In the genomic region with DNA sequence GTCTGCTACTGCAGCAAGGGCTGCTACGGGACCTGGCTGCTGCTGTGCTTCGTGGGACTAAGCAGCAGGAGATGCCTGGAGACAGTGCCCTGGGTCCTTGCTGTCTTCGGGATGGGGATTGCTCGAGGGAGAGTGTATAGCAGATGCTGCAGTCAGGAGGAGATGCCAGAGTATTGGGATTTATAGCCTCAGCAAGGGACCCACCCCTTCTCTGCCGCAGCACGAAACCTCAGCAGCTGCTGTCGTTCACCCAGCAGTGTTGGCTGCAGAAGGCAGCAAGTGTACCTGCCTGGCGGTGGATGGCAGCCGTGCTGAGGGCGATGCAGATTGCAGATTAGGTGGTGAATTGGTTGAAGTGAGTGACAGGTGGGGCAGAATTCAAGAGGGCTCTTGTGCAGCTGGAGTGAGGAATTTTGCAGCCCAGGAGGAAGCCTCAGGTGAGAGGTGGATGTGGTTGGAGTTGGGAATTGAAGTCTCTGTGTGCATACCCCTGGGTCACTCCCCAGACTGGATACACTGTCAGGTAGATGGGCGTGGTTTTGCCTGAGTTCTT, we compare ENCODE assay signal across 14 mouse cellular contexts. TPM values are rescaled to one million over a fixed set of nuclear protein-coding genes. Genes with fewer than 3 reads are reported as not detected.
A peak's percentile ranks its signal among the peaks of the same experiment; 100 is the strongest.
DNase-seq lines count a peak whose midpoint lies in the region; ATAC-seq and TF ChIP-seq lines count a peak whose summit lies in the region.
"Had no signal": no experiment of that assay in that cellular context is flagged by ENCODE, and none has a peak within 500 bp of the region (broad histone marks: within the 10 kb centered on the region; RNA-seq: fewer than 3 reads in every experiment).

No protein-coding gene starts in this region.

- WGBS in forebrain, postnatal 0 days = 79% methylated on average over 11 of the region's 11 CpGs
- 88% methylated on average over 11 of the region's 11 CpGs for WGBS in forebrain, embryonic 14.5 days
- 79% methylated on average over 11 of the region's 11 CpGs for WGBS in lung, postnatal 0 days
- 63% methylated on average over 11 of the region's 11 CpGs for WGBS in intestine, embryonic 14.5 days
- whole genome bisulfite sequencing in olfactory bulb, adult 2 months = 50% methylated on average over 11 of the region's 11 CpGs
- WGBS in liver, embryonic 11.5 days = 90% methylated on average over 11 of the region's 11 CpGs

- no peak for TF ChIP-seq POLR2A in olfactory bulb, adult 2 months (IDR thresholded peaks at IDR 0.05; ENCODE audit: insufficient read depth, low read depth, low read length)

- peaks cover 19% of the 10 kb centered on the region for H3K36me3 ChIP-seq in forebrain, postnatal 0 days (ENCODE audit: insufficient read depth)
- H3K36me3 ChIP-seq in forebrain, embryonic 14.5 days (ENCODE audit: control insufficient read depth, insufficient read depth, low read length) = peaks cover 43% of the 10 kb centered on the region
- peaks cover 12% of the 10 kb centered on the region; the same call in 1 of the 2 replicates for H3K36me3 ChIP-seq in lung, postnatal 0 days (ENCODE audit: insufficient read depth, low read length)
- peaks cover 51% of the 10 kb centered on the region for H3K36me3 ChIP-seq in intestine, embryonic 14.5 days (ENCODE audit: control insufficient read depth, insufficient read depth, low read length)
- peaks cover 23% of the 10 kb centered on the region for H3K36me3 ChIP-seq in liver, embryonic 11.5 days (ENCODE audit: control insufficient read depth, insufficient read depth, low read length)

- no peak overlapping the region for H3K4me2 ChIP-seq in forebrain, postnatal 0 days (ENCODE audit: low read depth)
- no peak overlapping the region for H3K4me2 ChIP-seq in forebrain, embryonic 14.5 days (ENCODE audit: low read length)
- H3K4me2 ChIP-seq in lung, postnatal 0 days (replicated peaks; ENCODE audit: low read depth, low read length) = no peak overlapping the region
- no peak overlapping the region for H3K4me2 ChIP-seq in intestine, embryonic 14.5 days (ENCODE audit: low read length)
- no peak overlapping the region for H3K4me2 ChIP-seq in liver, embryonic 11.5 days
- H3K4me2 ChIP-seq: liver, embryonic 12.5 days; midbrain, embryonic 12.5 days had no signal

- H3K9me3 ChIP-seq in forebrain, postnatal 0 days (ENCODE audit: low read length) = no peaks in the 10 kb centered on the region
- no peaks in the 10 kb centered on the region for H3K9me3 ChIP-seq in forebrain, embryonic 14.5 days (replicated peaks; ENCODE audit: control insufficient read depth, low read length)
- H3K9me3 ChIP-seq in lung, postnatal 0 days (ENCODE audit: low read length) = no peaks in the 10 kb centered on the region
- no peaks in the 10 kb centered on the region for H3K9me3 ChIP-seq in intestine, embryonic 14.5 days (ENCODE audit: control insufficient read depth, low read length)
- no peaks in the 10 kb centered on the region for H3K9me3 ChIP-seq in liver, embryonic 11.5 days (ENCODE audit: control insufficient read depth, low read length)
- H3K9me3 ChIP-seq: liver, embryonic 12.5 days; midbrain, embryonic 12.5 days had no signal

- no peaks in the 10 kb centered on the region for H3K27me3 ChIP-seq in forebrain, postnatal 0 days (ENCODE audit: insufficient read depth, low read length)
- no peaks in the 10 kb centered on the region for H3K27me3 ChIP-seq in forebrain, embryonic 14.5 days (replicated peaks; ENCODE audit: control insufficient read depth, insufficient read depth, low read length)
- H3K27me3 ChIP-seq in lung, postnatal 0 days (replicated peaks; ENCODE audit: insufficient read depth, low read length) = no peaks in the 10 kb centered on the region
- no peaks in the 10 kb centered on the region for H3K27me3 ChIP-seq in intestine, embryonic 14.5 days (replicated peaks; ENCODE audit: control insufficient read depth, insufficient read depth, low read length)
- no peaks in the 10 kb centered on the region for H3K27me3 ChIP-seq in liver, embryonic 11.5 days (replicated peaks; ENCODE audit: control insufficient read depth, insufficient read depth, low read length)
- H3K27me3 ChIP-seq: liver, embryonic 12.5 days; midbrain, embryonic 12.5 days had no signal

- 0 out of 2 replicates have a peak overlapping the region, but pooled peaks have one; percentile 29 for H3K27ac ChIP-seq in forebrain, postnatal 0 days (ENCODE audit: low read depth, low read length)
- no peak overlapping the region for H3K27ac ChIP-seq in forebrain, embryonic 14.5 days (ENCODE audit: low read depth, low read length)
- H3K27ac ChIP-seq in lung, postnatal 0 days (ENCODE audit: low read length) = no peak overlapping the region
- H3K27ac ChIP-seq in intestine, embryonic 14.5 days (ENCODE audit: low read depth) = peak overlapping the region; percentile 29; the same call in 1 of the 2 replicates
- H3K27ac ChIP-seq in olfactory bulb, adult 2 months (ENCODE audit: insufficient read depth, low read depth, low read length) = 0 out of 2 replicates have a peak overlapping the region, but pooled peaks have one; percentile 5
- no peak overlapping the region for H3K27ac ChIP-seq in liver, embryonic 11.5 days (ENCODE audit: low read depth, low read length)
- H3K27ac ChIP-seq: liver, embryonic 12.5 days; midbrain, embryonic 12.5 days had no signal

- ATAC-seq in forebrain, postnatal 0 days = no peak
- no peak for ATAC-seq in forebrain, embryonic 14.5 days
- ATAC-seq in lung, postnatal 0 days = peak; percentile 57; the same call in 1 of the 2 replicates
- no peak for ATAC-seq in intestine, embryonic 14.5 days (replicated peaks; ENCODE audit: low FRiP score, low TSS enrichment, low read depth)
- no peak for ATAC-seq in liver, embryonic 11.5 days (replicated peaks; ENCODE audit: low FRiP score)
- ATAC-seq: liver, embryonic 12.5 days had no signal

- TF ChIP-seq EP300 in lung, postnatal 0 days (IDR thresholded peaks at IDR 0.05) = no peak

- no peak for DNase-seq in forebrain, postnatal 0 days
- DNase-seq in forebrain, embryonic 14.5 days (ENCODE audit: low spot score) = no peak
- peak; percentile 47 for DNase-seq in lung, postnatal 0 days (ENCODE audit: low spot score)
- DNase-seq in lung, postnatal 25 days (ENCODE audit: low spot score) = no peak
- no peak for DNase-seq in intestine, embryonic 14.5 days (ENCODE audit: low spot score)
- DNase-seq in liver, embryonic 11.5 days (ENCODE audit: low spot score) = no peak
- DNase-seq in layer of hippocampus, adult 11-12 months (ENCODE audit: low spot score) = no peak
- DNase-seq: cerebellum, postnatal 14 days; retina, postnatal 1 day; thymus, postnatal 25 days had no signal

- H3K9ac ChIP-seq in forebrain, postnatal 0 days = no peak overlapping the region
- no peak overlapping the region for H3K9ac ChIP-seq in forebrain, embryonic 14.5 days (ENCODE audit: low read length)
- H3K9ac ChIP-seq in lung, postnatal 0 days (replicated peaks; ENCODE audit: low read depth) = no peak overlapping the region
- no peak overlapping the region for H3K9ac ChIP-seq in intestine, embryonic 14.5 days (ENCODE audit: low read length)
- no peak overlapping the region for H3K9ac ChIP-seq in liver, embryonic 11.5 days (ENCODE audit: low read depth, low read length)
- H3K9ac ChIP-seq: liver, embryonic 12.5 days; midbrain, embryonic 12.5 days had no signal

- H3K4me1 ChIP-seq in forebrain, postnatal 0 days (ENCODE audit: insufficient read depth) = peaks cover 7% of the 10 kb centered on the region; the same call in 1 of the 2 replicates
- H3K4me1 ChIP-seq in forebrain, embryonic 14.5 days (ENCODE audit: control insufficient read depth, insufficient read depth, low read length) = 0 out of 2 replicates have a peak, but pooled peaks cover 3% of the 10 kb centered on the region
- no peaks in the 10 kb centered on the region for H3K4me1 ChIP-seq in lung, postnatal 0 days (ENCODE audit: insufficient read depth, low read depth, low read length)
- peaks cover 14% of the 10 kb centered on the region; the same call in 1 of the 2 replicates for H3K4me1 ChIP-seq in intestine, embryonic 14.5 days (replicated peaks; ENCODE audit: control insufficient read depth, insufficient read depth, low read length)
- peaks cover 24% of the 10 kb centered on the region for H3K4me1 ChIP-seq in olfactory bulb, adult 2 months (ENCODE audit: control insufficient read depth, insufficient read depth, low read length)
- H3K4me1 ChIP-seq in liver, embryonic 11.5 days (replicated peaks; ENCODE audit: control insufficient read depth, insufficient read depth, low read length) = peaks cover 24% of the 10 kb centered on the region

- no peak for TF ChIP-seq CTCF in forebrain, postnatal 0 days (IDR thresholded peaks at IDR 0.05; ENCODE audit: low read depth)
- TF ChIP-seq CTCF in lung, postnatal 0 days (IDR thresholded peaks at IDR 0.05) = 0 out of 2 replicates have a peak, but pooled peaks have one; percentile 16
- no peak for TF ChIP-seq CTCF in olfactory bulb, adult 2 months (IDR thresholded peaks at IDR 0.05; ENCODE audit: insufficient read depth, low read depth, low read length)

- H3K4me3 ChIP-seq in forebrain, postnatal 0 days (ENCODE audit: low read depth, low read length) = no peak overlapping the region
- H3K4me3 ChIP-seq in forebrain, embryonic 14.5 days (ENCODE audit: low read depth, low read length) = no peak overlapping the region
- H3K4me3 ChIP-seq in lung, postnatal 0 days (ENCODE audit: low read depth, low read length) = no peak overlapping the region
- H3K4me3 ChIP-seq in intestine, embryonic 14.5 days (ENCODE audit: low read depth, low read length) = no peak overlapping the region
- no peak overlapping the region for H3K4me3 ChIP-seq in olfactory bulb, adult 2 months (ENCODE audit: insufficient read depth, low read depth, low read length)
- no peak overlapping the region for H3K4me3 ChIP-seq in liver, embryonic 11.5 days (ENCODE audit: low read depth, low read length)
- H3K4me3 ChIP-seq: erythroblast, embryonic 14.5 days; liver, embryonic 12.5 days; midbrain, embryonic 12.5 days had no signal

RNA-seq across cellular contexts. Expression of gene Eif4g3, which starts 24.3 kb away (rescaled TPM):
- total RNA-seq in forebrain, postnatal 0 days (2014; rRNA removed) = 61.9 and 67.0 TPM in 2 replicates
- polyA plus RNA-seq in forebrain, postnatal 0 days (2015; fragmentation: Nextera tagmentation; extraction: Ambion mirVana) = 28.8 and 38.4 TPM in 2 replicates
- polyA plus RNA-seq in forebrain, embryonic 14.5 days (2014; fragmentation: Nextera tagmentation; extraction: Ambion mirVana) = 31.6 and 42.2 TPM in 2 replicates
- polyA plus RNA-seq in lung, postnatal 0 days (2015; fragmentation: Nextera tagmentation; extraction: Ambion mirVana) = 17.2 and 18.2 TPM in 2 replicates
- 37.0 and 40.7 TPM in 2 replicates for polyA plus RNA-seq in intestine, embryonic 14.5 days (2014; fragmentation: Nextera tagmentation; extraction: Ambion mirVana)
- polyA plus RNA-seq in olfactory bulb, adult 2 months (2012; ENCODE audit: insufficient read depth, insufficient read length, low replicate concordance, missing spikeins) = 382 TPM in 1 of 2 replicates, not detected in the other
- 26.2 and 28.3 TPM in 2 replicates for polyA plus RNA-seq in liver, embryonic 11.5 days (2014; fragmentation: Nextera tagmentation; extraction: Ambion mirVana)

Comparison
In these comparisons a context has a peak if more than half of its experiments do, and no peak if none do; other contexts are left out.
1. H3K27ac ChIP-seq: peak in forebrain, postnatal 0 days (single experiment), intestine, embryonic 14.5 days (single experiment) and olfactory bulb, adult 2 months (single experiment); none in forebrain, embryonic 14.5 days (single experiment), lung, postnatal 0 days (single experiment) and liver, embryonic 11.5 days (single experiment).